Mouse (Mus musculus): ENCODE measurements around the gene Bmpr1b.

GRCm38 (mm10) chr3:142019716-142020115, 149.5 kb downstream of the Bmpr1b start:
- TF ChIP-seq CTCF (IDR thresholded peaks at IDR 0.05; ENCODE audit: low read depth) (no peak), EP300 (optimal IDR thresholded peaks at IDR 0.05) (no peak)

Measured in stomach, postnatal 0 days (tissue).